Mouse (Mus musculus) kidney, adult 8-10 months (tissue): ENCODE measurements around the gene Ptchd4.

ENCODE experiments used
- DNase-seq, 2 experiments: peaks; one replicate each; pipeline ENCODE4 v3.0.0; 2022

Ptchd4 gene

DNA sequence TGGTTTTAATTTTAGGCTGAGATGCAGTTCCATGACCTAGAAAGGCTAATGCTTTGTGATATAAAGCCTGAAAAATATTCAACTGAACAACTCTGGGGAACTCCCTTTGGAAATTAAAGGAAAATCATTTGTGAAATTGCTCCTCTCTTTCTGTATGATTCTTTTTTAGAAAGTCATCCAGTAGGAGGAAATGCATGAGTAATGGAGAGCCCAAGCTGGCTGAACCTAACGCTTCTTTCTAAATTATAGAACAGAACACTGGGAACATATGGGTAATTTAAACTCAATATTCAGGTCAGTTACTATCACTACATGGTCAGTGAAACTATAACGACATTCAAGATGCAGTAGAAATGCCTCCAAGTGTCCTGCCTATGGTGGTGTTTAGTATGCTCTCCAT, 114.6 kb downstream of the Ptchd4 start:
- no peak for DNase-seq

GRCm38 (mm10) chr17:42452235-42452634, 136.5 kb downstream of the Ptchd4 start:
- no peak for DNase-seq

DNA sequence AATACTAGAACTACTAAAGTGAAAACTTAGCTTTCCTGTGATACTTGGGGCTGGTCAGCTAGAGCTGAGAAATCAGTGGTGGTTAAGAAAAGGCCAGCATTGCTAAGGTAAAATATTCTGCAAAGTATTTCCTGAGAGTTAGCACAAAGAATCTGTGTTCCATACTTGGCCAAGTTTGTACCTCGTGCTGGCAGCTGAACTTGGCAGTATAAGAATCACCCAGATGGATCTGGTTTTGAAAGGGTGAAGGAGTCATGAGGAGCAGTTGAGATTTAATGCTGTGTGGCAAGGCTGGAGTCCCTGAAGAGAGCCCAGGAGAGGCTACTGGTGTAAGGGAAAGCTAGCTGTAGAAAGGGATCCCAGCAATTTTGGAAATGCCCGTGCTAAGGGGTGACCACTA, 140.7 kb downstream of the Ptchd4 start:
- DNase-seq: peak; percentile 6 to 9

DNA sequence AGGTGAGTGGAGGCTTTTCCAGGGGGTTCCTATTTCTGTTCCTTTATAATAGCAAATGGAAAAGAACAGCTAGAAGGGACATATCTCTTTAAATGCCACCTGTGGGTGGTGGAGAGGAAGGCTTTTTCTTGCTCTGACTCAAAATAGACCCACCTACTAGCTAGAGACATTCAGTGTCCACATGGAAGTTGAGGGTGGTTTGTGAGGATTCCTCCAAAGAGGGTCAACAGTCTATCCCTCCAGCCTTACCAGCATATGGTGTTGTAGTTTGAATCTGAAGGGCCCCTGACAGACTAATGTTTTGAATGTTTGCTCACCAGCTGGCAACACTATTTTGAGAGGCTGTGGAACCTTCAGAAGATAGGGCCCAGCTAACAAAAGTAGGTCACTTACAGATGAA, 147.0 kb downstream of the Ptchd4 start:
- DNase-seq: no peak

DNA sequence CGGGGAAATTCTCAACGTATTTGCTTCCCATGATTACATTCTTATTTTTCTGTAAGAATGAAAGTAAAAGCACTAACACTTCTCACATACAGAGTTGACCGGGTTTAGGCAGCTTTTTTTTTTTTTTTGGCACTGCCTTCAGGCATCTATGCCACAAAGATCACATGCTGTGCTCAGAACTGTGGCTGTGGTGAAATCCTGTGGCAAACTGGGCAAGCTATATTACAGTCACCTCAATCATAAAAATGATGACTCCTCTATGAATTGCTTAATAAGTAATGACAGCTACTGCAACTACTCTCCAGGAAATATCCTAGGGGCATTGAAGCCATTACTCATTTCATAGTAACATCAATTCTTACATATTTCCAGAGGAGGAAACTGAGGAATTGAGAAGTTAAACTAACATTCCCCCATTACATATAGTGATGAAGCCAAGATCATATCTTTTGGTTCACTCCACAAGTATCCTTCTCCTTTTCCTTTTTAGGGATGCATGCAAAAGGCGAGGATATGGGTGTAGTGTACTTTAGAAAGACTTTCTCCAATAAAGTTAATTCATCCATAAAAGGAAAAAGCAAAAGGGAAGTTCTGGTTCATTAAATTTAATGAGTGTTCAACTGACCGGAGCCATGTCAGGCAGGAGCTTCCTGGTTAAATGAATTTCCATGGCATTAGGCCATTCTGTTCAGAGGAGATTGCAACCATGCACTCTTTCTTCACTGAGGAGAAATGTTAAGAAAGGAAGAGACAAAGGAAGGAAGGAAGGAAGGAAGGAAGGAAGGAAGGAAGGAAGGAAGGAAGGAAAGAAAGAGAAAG, 164.6 kb downstream of the Ptchd4 start:
- DNase-seq: peak in 1 of 2 experiments; percentile 13

DNA sequence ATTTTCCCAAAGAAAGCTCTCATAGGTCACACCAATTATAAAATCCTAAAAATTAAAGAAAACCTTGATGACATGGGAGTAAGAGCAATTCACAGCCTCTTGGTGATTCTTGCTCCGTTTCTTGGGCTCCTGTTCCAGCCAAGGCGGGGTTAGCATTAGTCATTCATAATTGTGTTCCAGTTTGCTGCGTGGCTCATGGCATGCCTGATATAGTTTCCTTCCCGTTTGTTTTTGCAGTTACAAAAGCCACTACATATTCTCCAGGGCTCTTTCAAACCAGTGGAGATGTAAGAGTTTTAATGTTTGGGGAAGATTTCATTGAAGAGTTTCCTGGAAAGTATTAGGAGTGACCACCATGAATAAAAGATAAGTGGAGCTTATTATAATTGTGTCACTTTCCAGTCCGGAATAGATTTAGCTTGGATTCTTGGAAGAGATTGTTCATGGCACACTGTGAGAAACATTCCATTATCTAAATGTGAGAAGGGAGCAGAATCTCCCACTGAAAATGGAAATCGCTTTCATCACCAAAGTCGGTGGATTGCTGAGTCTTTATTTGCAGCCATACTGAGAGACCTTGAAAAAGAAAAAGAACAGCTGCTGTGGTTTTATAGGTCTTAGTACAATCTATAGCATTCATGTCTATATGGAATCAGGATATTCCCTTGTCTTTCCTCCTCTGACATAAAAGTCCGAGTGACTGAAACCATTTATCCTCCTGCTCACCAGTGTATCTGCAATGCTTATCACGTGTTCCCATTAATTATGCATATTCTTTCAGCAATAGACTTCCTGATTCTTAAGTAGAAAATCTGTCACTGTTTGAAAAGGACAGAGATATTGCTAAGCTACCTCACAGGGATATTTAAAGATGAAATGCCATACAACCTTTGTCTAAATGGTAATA, 193.9 kb downstream of the Ptchd4 start:
- DNase-seq: no peak

DNA sequence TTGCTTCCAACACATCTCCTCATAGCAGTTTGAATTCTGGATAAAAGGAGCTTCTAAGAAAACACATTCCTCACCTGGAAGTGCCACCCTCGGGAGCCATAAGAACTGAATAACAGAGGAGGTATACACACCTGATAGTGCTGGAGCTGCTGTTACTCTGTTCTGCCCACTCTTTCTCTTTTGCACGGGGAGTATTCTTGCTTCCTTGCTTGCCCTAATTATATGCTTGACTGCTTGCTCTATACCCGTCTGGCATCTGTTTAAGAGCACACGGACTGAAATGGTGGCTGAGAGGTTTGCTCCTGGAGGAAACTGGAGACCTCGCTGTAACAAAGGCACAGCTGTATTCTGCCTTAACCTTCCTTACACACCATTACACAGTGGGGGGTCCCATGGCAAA, 214.4 kb downstream of the Ptchd4 start:
- DNase-seq: no peak

GRCm38 (mm10) chr17:42549578-42549977, 233.8 kb downstream of the Ptchd4 start:
- DNase-seq: no peak
